Mouse (Mus musculus): ENCODE measurements around the gene Cd300lf. TPM values are rescaled to one million over a fixed set of nuclear protein-coding genes. Genes with fewer than 3 reads are reported as not detected.

Cd300lf gene
- polyA plus RNA-seq, 1 experiment from 2014 or later = 0.21 TPM

DNA sequence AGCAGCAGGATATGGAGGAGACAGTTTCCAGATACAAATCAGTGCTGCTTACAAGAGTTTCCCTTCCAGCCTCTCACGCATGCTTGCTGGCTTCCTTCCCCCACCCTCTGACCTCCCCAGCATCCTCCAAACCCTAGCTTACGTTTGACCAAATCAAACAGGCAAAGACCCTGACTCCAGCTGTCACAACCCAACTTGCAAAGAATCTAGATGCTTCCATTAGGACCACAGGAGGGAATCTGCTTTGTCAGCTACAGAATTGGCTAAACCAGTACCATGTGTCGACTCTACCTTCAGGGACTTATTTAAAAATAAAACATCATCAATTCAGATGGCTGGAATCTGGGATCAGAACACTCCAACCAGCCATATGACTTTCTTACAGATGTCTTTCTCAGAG, 21.6 kb downstream of the Cd300lf start:
- no peak for DNase-seq (ENCODE audit: low spot score)
- Histone ChIP-seq H3K9me3 (replicated peaks) (no peaks in the 10 kb centered on the region), H3K27me3 (ENCODE audit: low read depth, poor library complexity, severe bottlenecking) (no peaks in the 10 kb centered on the region), H3K4me1 (no peaks in the 10 kb centered on the region), H3K36me3 (no peaks in the 10 kb centered on the region), H3K27ac (replicated peaks) (no peak overlapping the region), H3K4me3 (no peak overlapping the region)
- 61% methylated on average over 3 of the region's 3 CpGs for WGBS

DNA sequence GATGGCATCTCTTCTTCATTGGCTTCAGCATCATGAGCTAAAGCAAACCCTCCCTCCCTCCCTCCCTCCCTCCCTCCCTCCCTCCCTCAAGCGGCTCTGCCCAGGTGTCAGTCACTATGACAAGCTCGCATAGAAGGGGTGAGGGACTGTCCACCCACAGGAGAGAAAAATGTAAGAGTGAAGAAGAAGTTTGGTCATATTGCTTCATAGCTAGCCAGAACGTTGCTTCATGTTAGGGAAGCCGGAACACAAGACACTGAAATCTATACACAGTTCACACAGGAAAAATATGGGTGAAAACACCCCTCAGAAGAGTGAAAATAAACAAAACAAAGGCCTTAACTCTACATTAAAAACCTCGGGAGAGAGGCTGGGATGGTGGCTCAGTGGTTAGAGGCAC, 23.5 kb downstream of the Cd300lf start:
- H3K4me1 ChIP-seq = no peaks in the 10 kb centered on the region
- no peak overlapping the region for H3K27ac ChIP-seq (replicated peaks)
- no peak overlapping the region for H3K4me3 ChIP-seq
- no peaks in the 10 kb centered on the region for H3K9me3 ChIP-seq (replicated peaks)
- no peak for DNase-seq (ENCODE audit: low spot score)
- no peaks in the 10 kb centered on the region for H3K27me3 ChIP-seq (ENCODE audit: low read depth, poor library complexity, severe bottlenecking)
- 78% methylated on average over 5 of the region's 5 CpGs for WGBS
- H3K36me3 ChIP-seq = no peaks in the 10 kb centered on the region

DNA sequence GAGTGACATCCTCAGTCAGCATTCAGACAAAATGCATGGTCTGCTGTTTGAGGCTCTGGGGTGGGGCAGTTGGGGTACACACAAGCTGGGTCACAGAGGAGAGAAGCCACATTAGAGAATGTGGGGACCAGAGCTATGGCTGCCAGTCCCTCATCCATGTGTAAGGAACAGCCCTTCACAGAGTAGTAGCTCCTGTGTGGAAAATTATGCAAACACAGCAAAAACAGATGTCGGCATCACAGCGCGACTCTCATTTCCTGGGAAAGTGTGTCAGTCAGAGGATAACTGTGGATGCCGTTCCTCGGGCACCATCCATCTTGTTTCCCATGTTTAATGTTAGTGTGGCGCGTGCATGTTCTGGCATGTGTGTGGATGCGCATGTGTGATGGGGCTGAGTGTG, 25.6 kb downstream of the Cd300lf start:
- DNase-seq (ENCODE audit: low spot score) = no peak
- Histone ChIP-seq H3K9me3 (replicated peaks) (no peaks in the 10 kb centered on the region), H3K4me1 (peaks cover 5% of the 10 kb centered on the region; the same call in 1 of the 2 replicates), H3K4me3 (no peak overlapping the region), H3K36me3 (no peaks in the 10 kb centered on the region), H3K27me3 (ENCODE audit: low read depth, poor library complexity, severe bottlenecking) (no peaks in the 10 kb centered on the region), H3K27ac (replicated peaks) (no peak overlapping the region)
- WGBS = 94% methylated on average over 8 of the region's 8 CpGs

DNA sequence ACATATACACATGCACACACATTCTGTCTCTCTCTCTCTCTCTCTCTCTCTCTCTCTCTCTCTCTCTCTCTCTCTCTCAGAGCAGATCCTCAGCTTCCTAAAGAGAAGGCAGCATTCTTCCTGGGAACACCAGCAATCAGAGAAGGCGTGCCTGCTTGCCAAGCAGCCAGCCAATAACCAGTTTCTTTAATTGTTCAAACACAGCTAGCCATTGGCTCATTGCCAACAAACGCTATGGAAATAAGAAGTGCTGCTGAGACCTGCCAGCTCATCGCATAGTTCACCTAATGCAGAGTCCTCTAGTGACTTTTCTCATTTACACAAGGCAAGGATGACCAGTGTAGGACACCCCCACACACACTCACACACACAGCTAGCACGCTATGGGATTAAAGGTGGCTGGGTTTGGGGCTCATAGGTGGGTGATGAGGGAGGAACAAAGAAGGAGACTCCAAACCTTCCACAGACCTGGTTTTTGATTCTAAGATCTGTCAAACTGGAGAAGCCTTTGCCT, 26.3 kb downstream of the Cd300lf start:
- no peak overlapping the region for H3K27ac ChIP-seq (replicated peaks)
- DNase-seq (ENCODE audit: low spot score) = no peak
- H3K36me3 ChIP-seq = no peaks in the 10 kb centered on the region
- no peaks in the 10 kb centered on the region for H3K27me3 ChIP-seq (ENCODE audit: low read depth, poor library complexity, severe bottlenecking)
- H3K9me3 ChIP-seq (replicated peaks) = no peaks in the 10 kb centered on the region
- peaks cover 5% of the 10 kb centered on the region; the same call in 1 of the 2 replicates for H3K4me1 ChIP-seq
- H3K4me3 ChIP-seq = no peak overlapping the region
- 64% methylated on average over 4 of the region's 4 CpGs for WGBS

DNA sequence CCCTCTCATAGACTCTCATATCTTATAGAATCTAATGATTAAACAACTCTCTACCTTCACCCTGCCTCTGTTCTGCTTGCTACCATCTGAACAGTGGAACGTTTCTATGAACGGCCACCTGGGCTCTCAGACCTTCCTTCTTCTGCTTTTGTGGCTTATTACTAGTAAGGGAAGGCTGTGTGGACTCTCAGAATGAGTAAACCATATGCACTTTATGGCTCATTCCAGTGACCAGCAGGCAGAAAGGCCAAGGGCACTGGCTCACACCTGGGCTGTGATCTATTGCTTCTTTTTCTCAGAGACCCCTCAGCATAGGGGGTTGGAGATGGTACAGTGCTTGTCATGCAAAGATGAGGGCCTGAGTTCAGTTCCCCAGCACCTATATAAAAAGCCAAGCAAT, 27.2 kb downstream of the Cd300lf start:
- 88% methylated on average over 2 of the region's 2 CpGs for WGBS
- H3K27ac ChIP-seq (replicated peaks) = no peak overlapping the region
- DNase-seq (ENCODE audit: low spot score) = no peak
- no peak overlapping the region for H3K4me3 ChIP-seq
- no peaks in the 10 kb centered on the region for H3K36me3 ChIP-seq
- H3K27me3 ChIP-seq (ENCODE audit: low read depth, poor library complexity, severe bottlenecking) = no peaks in the 10 kb centered on the region
- H3K4me1 ChIP-seq = peaks cover 6% of the 10 kb centered on the region; the same call in 1 of the 2 replicates
- no peaks in the 10 kb centered on the region for H3K9me3 ChIP-seq (replicated peaks)

DNA sequence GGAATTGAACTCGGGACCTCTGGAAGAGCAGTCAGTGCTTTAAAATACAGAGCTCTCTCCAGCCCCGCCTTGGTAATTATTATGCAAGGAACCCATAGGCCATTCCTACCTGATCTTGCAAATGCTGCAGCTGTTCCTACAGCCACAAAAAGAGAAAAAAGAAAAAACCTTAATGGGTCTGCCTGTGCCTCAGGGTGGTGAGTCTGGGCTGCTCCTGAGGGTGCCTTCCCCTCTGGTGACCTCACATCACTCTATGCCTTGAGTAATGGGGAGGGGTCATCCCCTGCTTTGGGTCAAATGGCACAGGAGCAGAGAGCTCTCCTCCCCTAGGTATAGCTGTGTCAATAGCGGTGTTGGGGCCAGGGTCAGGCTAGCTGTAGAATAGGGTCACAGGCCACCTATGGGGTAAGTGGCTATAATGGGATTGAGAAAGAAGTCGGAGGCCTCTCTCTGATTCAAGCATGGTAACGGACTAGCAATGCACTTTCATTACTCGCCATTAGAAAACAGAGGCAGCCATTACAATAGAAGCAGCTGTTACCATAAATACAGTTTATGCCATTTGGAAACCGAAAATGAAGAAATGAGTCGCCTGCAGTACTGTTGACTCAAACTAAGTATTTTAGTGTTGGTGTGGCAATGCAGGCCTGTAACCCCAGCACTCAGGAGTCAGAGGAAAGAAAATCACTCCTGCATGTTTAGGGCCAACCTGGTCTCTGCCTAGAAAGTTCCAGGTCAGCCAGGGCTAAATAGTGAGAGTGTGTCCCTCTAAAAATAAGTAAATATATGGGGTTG, 28.8 kb downstream of the Cd300lf start:
- Histone ChIP-seq H3K4me3 (no peak overlapping the region), H3K9me3 (replicated peaks) (no peaks in the 10 kb centered on the region), H3K27me3 (ENCODE audit: low read depth, poor library complexity, severe bottlenecking) (no peaks in the 10 kb centered on the region), H3K27ac (replicated peaks) (no peak overlapping the region), H3K36me3 (no peaks in the 10 kb centered on the region), H3K4me1 (peaks cover 12% of the 10 kb centered on the region)
- DNase-seq (ENCODE audit: low spot score) = no peak
- 64% methylated on average over 8 of the region's 8 CpGs for WGBS

DNA sequence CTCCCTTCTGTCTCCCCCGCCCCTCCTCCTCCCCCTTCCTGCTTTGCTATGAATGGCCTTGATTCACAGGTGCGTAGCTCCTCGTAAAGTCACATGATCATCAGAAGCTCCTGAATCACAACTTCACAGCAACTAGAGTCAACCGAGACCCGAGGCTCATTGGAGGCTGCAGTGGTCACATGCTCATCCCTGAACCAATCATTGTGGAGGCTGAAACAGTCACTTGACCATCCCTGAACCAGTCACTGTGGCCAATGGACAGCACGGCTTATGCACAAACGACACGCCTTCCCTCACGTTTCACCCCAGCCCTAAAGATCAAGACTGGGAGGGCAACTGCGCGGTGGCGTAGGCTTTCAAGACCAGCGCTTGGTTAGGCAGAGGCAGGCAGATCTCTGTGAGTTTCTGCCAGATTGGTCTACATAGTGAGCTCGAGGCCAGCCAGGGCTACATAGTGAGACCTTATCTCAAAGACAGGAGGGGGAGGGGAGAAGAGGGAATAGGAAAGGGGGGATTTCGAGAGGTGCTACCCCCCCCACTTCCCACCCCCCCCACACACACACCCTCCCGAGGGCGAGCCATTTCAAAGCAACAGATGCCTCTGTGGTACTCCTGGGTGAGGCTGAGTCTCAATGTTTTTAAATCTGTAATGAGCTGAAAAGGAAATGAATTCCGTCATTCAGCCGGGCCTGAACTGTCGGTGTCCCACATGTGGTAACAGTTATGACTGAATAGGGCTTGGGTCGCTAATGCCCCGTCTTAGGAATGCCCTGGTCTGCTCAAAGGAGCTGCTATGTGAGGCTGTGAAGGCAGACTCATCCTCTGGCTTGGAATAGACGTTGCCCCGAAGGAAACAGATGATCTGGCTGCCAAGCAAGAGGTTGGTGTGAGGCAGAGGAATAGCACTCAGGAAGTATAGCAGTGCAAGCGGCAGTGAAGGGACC, 30.1 kb downstream of the Cd300lf start:
- WGBS = 85% methylated on average over 25 of the region's 25 CpGs
- DNase-seq (ENCODE audit: low spot score) = no peak
- no peak overlapping the region for H3K27ac ChIP-seq (replicated peaks)

DNA sequence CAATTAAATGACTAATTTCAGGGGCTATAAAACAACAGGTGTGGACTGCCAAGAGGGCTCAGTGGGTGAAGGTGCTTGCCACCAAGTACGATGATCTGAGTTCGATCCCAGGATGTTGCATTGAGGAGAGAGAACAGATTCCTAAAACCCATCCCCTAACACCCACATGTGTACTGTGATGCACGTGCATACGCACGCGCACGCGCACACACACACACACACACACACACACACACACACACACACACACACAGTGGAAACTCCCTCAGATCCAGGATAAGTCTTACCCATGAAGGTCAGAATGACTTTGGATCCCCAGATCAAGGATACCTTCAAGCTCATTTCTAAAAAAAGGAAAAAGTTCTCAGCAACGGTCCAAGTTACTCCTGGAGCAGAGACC, 31.7 kb downstream of the Cd300lf start:
- Histone ChIP-seq H3K36me3 (no peaks in the 10 kb centered on the region), H3K4me1 (peaks cover 17% of the 10 kb centered on the region), H3K9me3 (replicated peaks) (no peaks in the 10 kb centered on the region), H3K27me3 (ENCODE audit: low read depth, poor library complexity, severe bottlenecking) (no peaks in the 10 kb centered on the region), H3K4me3 (no peak overlapping the region), H3K27ac (replicated peaks) (no peak overlapping the region)
- 88% methylated on average over 9 of the region's 9 CpGs for WGBS
- no peak for DNase-seq (ENCODE audit: low spot score)

More for the DNA sequence above, 30.1 kb downstream of the Cd300lf start:
- H3K4me3 ChIP-seq = no peak overlapping the region
- no peaks in the 10 kb centered on the region for H3K36me3 ChIP-seq
- no peaks in the 10 kb centered on the region for H3K9me3 ChIP-seq (replicated peaks)
- no peaks in the 10 kb centered on the region for H3K27me3 ChIP-seq (ENCODE audit: low read depth, poor library complexity, severe bottlenecking)
- peaks cover 12% of the 10 kb centered on the region for H3K4me1 ChIP-seq

DNA sequence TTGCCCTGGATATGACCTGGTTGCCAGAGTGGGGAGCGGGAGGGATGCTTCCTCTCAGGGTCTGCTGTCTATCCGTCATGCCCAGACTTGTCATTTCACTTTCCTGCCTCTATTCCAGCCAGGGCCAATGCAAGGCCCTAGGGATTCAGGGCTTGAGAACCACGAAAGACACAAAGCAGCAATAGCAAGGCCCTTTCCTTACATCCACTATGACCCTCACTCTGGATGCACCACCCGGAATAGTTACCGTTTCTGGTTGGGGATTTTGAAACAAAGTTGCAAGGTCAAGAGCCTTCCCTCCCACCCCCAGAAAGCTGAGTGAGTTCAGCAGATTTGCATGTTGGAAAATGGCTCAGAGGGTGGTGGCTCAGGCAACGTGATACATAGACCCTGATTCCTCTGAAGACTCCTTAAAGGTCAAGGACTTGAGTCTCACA, 32.2 kb downstream of the Cd300lf start:
- no peak for DNase-seq (ENCODE audit: low spot score)
- H3K27ac ChIP-seq (replicated peaks) = no peak overlapping the region
- H3K4me1 ChIP-seq = peaks cover 17% of the 10 kb centered on the region
- H3K9me3 ChIP-seq (replicated peaks) = no peaks in the 10 kb centered on the region
- H3K27me3 ChIP-seq (ENCODE audit: low read depth, poor library complexity, severe bottlenecking) = no peaks in the 10 kb centered on the region
- H3K4me3 ChIP-seq = no peak overlapping the region
- H3K36me3 ChIP-seq = no peaks in the 10 kb centered on the region
- 71% methylated on average over 6 of the region's 6 CpGs for WGBS

DNA sequence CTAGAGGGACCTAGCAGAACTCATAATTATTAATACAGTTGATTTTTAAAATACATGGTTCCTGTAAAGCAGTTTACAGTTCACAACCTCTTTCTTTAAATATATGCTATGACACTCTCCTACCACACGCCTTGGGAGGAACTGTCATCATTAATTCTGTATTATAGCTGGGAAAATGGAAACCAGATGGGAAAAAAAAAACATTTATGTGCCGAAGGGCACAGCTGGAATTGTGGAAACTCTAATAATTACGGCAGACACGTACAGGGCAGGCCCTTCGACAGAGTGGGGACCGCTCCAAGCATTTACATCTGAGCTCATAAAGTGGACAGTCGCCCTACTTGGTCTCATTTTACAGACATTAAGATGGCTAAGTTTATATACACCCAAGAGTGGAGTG, 33.1 kb downstream of the Cd300lf start:
- no peak for DNase-seq (ENCODE audit: low spot score)
- Histone ChIP-seq H3K4me3 (no peak overlapping the region), H3K27me3 (ENCODE audit: low read depth, poor library complexity, severe bottlenecking) (no peaks in the 10 kb centered on the region), H3K9me3 (replicated peaks) (no peaks in the 10 kb centered on the region), H3K4me1 (peaks cover 17% of the 10 kb centered on the region), H3K36me3 (no peaks in the 10 kb centered on the region), H3K27ac (replicated peaks) (no peak overlapping the region)
- WGBS = 80% methylated on average over 7 of the region's 7 CpGs

DNA sequence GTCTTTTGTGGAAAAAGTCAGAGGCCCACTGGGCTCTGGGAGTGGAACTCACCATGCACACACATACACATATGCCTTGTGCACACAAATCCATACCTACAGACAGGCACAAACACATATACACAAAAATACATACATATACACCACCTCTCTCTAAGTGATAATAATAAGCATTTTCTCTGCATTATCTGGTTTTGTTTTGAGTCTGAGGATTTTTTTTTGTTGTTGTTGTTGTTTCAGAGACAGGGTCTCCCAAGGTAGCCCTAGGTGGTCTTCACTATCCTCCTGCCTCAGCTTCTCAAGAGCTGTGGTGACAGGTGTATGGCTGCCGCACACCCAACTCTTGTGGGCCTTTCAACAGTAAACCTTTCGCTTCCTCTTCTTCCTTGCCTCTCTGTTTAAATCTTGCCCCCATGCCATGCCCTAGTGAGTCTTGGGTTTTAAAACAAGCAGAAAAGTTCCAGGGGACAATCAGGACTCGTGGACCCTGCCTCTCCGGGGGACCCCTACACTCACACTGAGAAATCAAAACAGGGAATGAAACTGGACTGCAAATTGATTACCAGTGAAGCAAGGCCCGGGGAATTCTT, 33.7 kb downstream of the Cd300lf start:
- Histone ChIP-seq H3K9me3 (replicated peaks) (no peaks in the 10 kb centered on the region), H3K4me1 (peaks cover 17% of the 10 kb centered on the region), H3K27me3 (ENCODE audit: low read depth, poor library complexity, severe bottlenecking) (no peaks in the 10 kb centered on the region), H3K36me3 (no peaks in the 10 kb centered on the region), H3K27ac (replicated peaks) (no peak overlapping the region), H3K4me3 (no peak overlapping the region)
- 81% methylated on average over 5 of the region's 5 CpGs for WGBS
- no peak for DNase-seq (ENCODE audit: low spot score)

DNA sequence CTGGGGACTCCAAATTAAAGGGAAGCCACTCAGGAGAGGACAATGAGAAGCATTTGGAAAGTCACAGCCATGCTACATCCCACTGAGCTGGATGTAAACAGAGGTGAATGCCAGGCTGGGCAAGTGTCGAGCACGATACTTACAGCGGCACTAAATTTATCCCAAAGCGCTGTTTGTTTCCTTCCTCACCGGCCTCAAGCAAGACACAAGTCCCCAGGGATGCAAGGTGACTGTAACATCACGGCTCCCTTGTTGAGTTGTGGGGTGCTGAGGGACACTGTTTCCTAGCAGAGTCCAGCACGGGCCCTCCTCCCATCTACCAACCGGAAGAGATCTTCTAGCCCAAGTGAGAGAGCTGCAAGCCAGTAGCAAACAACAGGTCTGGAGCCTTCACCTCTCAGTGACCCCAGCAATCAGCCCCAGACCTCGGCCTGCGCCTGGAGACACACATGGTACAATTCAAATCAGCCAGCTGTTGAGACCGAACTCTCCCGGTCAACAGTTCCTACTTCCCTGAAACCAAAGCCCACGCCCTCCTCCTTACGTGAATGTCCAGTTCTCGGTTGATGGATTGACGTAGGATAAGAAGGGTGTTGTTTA, 34.5 kb downstream of the Cd300lf start:
- no peak for DNase-seq (ENCODE audit: low spot score)
- Histone ChIP-seq H3K27me3 (ENCODE audit: low read depth, poor library complexity, severe bottlenecking) (no peaks in the 10 kb centered on the region), H3K36me3 (no peaks in the 10 kb centered on the region), H3K4me3 (no peak overlapping the region), H3K27ac (replicated peaks) (no peak overlapping the region), H3K9me3 (replicated peaks) (no peaks in the 10 kb centered on the region), H3K4me1 (peaks cover 12% of the 10 kb centered on the region; the same call in 1 of the 2 replicates)
- WGBS = 70% methylated on average over 16 of the region's 16 CpGs

Data from midbrain, embryonic 10.5 days (tissue).